Mouse (Mus musculus): ENCODE measurements at regions not wholly inside any gene's neighbourhood (a gene's known extent, or its start where the extent isn't known, plus 50 kb on each side); places are given as distances from the start of the nearest gene placed in this dataset.
"Not testable (repeated sequence)": the region's sequence is repeated elsewhere in the genome, so short reads cannot be mapped to it uniquely, and the experiment has no call there.

GRCm38 (mm10) chr13:4858341-4858740 is 249.4 kb upstream of the Akr1e1 start:
- DNase-seq (ENCODE audit: low read depth, low spot score), result no peak

- peak; percentile 45 for DNase-seq (ENCODE audit: low read depth, low spot score)
Measured at GRCm38 (mm10) chr13:4839481-4839880, 230.5 kb upstream of the Akr1e1 start.

GRCm38 (mm10) chr13:4826756-4827155 is 217.8 kb upstream of the Akr1e1 start:
- no peak for DNase-seq (ENCODE audit: low read depth, low spot score)

- peak; percentile 95 for DNase-seq (ENCODE audit: low read depth, low spot score)
Measured at GRCm38 (mm10) chr13:4825749-4826148, 216.8 kb upstream of the Akr1e1 start.

GRCm38 (mm10) chr13:4806876-4807275 is 197.9 kb upstream of the Akr1e1 start:
- no peak for DNase-seq (ENCODE audit: low read depth, low spot score)

- DNase-seq (ENCODE audit: low read depth, low spot score), result peak; percentile 85
Measured at GRCm38 (mm10) chr13:4800666-4801065, 191.7 kb upstream of the Akr1e1 start.

GRCm38 (mm10) chr13:4791139-4791538 is 182.2 kb upstream of the Akr1e1 start:
- no peak for DNase-seq (ENCODE audit: low read depth, low spot score)

- no peak for DNase-seq (ENCODE audit: low read depth, low spot score)
Measured at GRCm38 (mm10) chr13:4790414-4790813, 181.4 kb upstream of the Akr1e1 start.

- no peak for DNase-seq (ENCODE audit: low read depth, low spot score)
Measured at GRCm38 (mm10) chr13:4783290-4783689, 174.3 kb upstream of the Akr1e1 start.

- not testable (repeated sequence) for DNase-seq (ENCODE audit: low read depth, low spot score)
Measured at GRCm38 (mm10) chr13:4778264-4778823, 169.4 kb upstream of the Akr1e1 start.

GRCm38 (mm10) chr13:4776855-4777254 is 167.9 kb upstream of the Akr1e1 start:
- peak; percentile 59 for DNase-seq (ENCODE audit: low read depth, low spot score)

GRCm38 (mm10) chr13:4772324-4772723 is 163.3 kb upstream of the Akr1e1 start:
- DNase-seq (ENCODE audit: low read depth, low spot score), result no peak

GRCm38 (mm10) chr13:4771120-4772075 is 162.4 kb upstream of the Akr1e1 start:
- peak; percentile 96 for DNase-seq (ENCODE audit: low read depth, low spot score)

GRCm38 (mm10) chr13:4759965-4760364 is 151.0 kb upstream of the Akr1e1 start:
- peak; percentile 45 for DNase-seq (ENCODE audit: low read depth, low spot score)

- DNase-seq (ENCODE audit: low read depth, low spot score), result no peak
Measured at GRCm38 (mm10) chr13:4756529-4756928, 147.6 kb upstream of the Akr1e1 start.

- DNase-seq (ENCODE audit: low read depth, low spot score), result no peak
Measured at GRCm38 (mm10) chr13:4742930-4743329, 134.0 kb upstream of the Akr1e1 start.

GRCm38 (mm10) chr13:4716299-4716698 is 107.3 kb upstream of the Akr1e1 start:
- DNase-seq (ENCODE audit: low read depth, low spot score), result not testable (repeated sequence)

- no peak for DNase-seq (ENCODE audit: low read depth, low spot score)
Measured at GRCm38 (mm10) chr13:4714724-4715123, 105.8 kb upstream of the Akr1e1 start.

GRCm38 (mm10) chr13:4712698-4713097 is 103.7 kb upstream of the Akr1e1 start:
- DNase-seq (ENCODE audit: low read depth, low spot score), result no peak

- DNase-seq (ENCODE audit: low read depth, low spot score), result peak; percentile 75
Measured at GRCm38 (mm10) chr13:4699591-4699990, 90.6 kb upstream of the Akr1e1 start.

GRCm38 (mm10) chr13:4666375-4667140 is 57.6 kb upstream of the Akr1e1 start:
- peak; percentile 53 for DNase-seq (ENCODE audit: low read depth, low spot score)

GRCm38 (mm10) chr13:4663390-4663789 is 54.4 kb upstream of the Akr1e1 start:
- DNase-seq (ENCODE audit: low read depth, low spot score), result no peak

All from ZHBTc4 (cell line).